Mouse (Mus musculus) forebrain, embryonic 10.5 days (tissue): ENCODE measurements around the gene Pax7. TPM values are rescaled to one million over a fixed set of nuclear protein-coding genes. Genes with fewer than 3 reads are reported as not detected.
A peak's percentile ranks its signal among the peaks of the same experiment; 100 is the strongest.

Experiments used
- DNase-seq: peaks from one replicate; pipeline ENCODE4 v3.0.0-alpha.2; 2017; ENCODE audit warnings: low spot score; ENCODE audit errors: extremely low spot score
- H3K27ac ChIP-seq: fragments of 300-500 bp; sonication (generic); 2 replicates; pipeline ENCODE4 v1.5.1; 2016; ENCODE audit warnings: mild to moderate bottlenecking
- H3K27me3 ChIP-seq: fragments of 300-500 bp; sonication (generic); 2 replicates; pipeline ENCODE4 v1.6.1; 2016; ENCODE audit warnings: mild to moderate bottlenecking; ENCODE audit not compliant: poor library complexity, severe bottlenecking
- H3K36me3 ChIP-seq: fragments of 300-500 bp; sonication (generic); replicated peaks from 2 replicates; pipeline ENCODE4 v1.6.1; 2016; ENCODE audit warnings: mild to moderate bottlenecking, moderate library complexity
- H3K4me1 ChIP-seq: fragments of 300-500 bp; sonication (generic); 2 replicates; pipeline ENCODE4 v1.6.1; 2016
- H3K4me3 ChIP-seq: fragments of 300-500 bp; sonication (generic); 2 replicates; pipeline ENCODE4 v1.5.1; 2016; ENCODE audit warnings: mild to moderate bottlenecking, moderate library complexity
- H3K9me3 ChIP-seq: fragments of 300-500 bp; sonication (generic); 2 replicates; pipeline ENCODE4 v1.6.1; 2016; ENCODE audit warnings: mild to moderate bottlenecking, moderate library complexity
- WGBS: fragments of 180-500 bp; shearing (Covaris S2); methylation state at CpG from one replicate; pipeline ENCODE4 v1.1.7; 2016; 5-methylcytosine and 5-hydroxymethylcytosine counted together
- polyA plus RNA-seq: library from polyadenylated mRNA; unstranded; fragments of >200 nt; fragmentation: Nextera tagmentation; extraction: Ambion mirVana; gene quantifications from 2 replicates; pipeline ENCODE4 v1.2.1, GENCODE M21; 2016

Gene Pax7
- polyA plus RNA-seq, 1 experiment from 2014 or later, result 2.4 TPM

DNA sequence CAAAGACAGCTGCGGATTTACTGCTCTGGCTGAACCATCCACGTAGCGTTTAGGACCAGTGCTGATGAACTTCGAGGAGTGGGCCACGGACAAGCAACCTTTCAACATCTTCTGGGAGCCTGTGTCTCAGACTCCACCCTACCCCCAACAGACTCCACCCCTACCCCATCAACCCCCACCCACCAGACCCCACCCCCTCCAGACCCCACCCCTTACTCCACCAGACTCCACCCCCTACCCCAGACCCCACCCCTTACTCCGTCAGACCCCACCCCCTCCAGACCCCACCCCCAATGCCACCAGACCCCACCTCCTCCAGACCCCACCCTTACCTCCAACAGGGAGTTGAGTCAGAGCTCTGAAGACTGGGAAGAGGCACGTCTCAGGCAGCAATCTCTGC, 10.1 kb upstream of the Pax7 start:
- Histone ChIP-seq H3K36me3 (no peaks in the 10 kb centered on the region), H3K4me1 (peaks cover 19% of the 10 kb centered on the region), H3K9me3 (peaks cover 7% of the 10 kb centered on the region; the same call in 1 of the 2 replicates), H3K27ac (no peak overlapping the region), H3K27me3 (peaks cover 98% of the 10 kb centered on the region), H3K4me3 (no peak overlapping the region)
- 18% methylated on average over 7 of the region's 7 CpGs for WGBS
- no peak for DNase-seq

DNA sequence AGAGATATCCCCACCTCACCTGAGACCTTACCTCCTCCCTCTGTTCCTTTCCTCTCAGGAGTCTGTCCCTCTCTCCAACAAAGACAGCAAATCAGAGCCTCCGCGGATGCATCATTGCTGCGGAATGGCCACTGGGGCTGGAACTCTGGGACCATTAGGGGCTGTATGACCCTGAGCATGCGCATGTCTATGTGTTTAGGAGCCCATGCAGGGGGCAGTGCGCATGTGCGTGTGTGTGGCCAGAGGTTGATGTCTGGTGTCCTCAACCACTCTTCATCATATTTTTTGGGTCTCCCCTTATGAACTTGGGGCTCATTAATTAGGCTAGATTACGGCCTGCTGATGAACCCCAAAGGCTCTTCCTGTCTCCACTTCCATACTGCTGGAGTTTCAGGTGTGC, 9.6 kb upstream of the Pax7 start:
- H3K36me3 ChIP-seq, result no peaks in the 10 kb centered on the region
- peaks cover 7% of the 10 kb centered on the region; the same call in 1 of the 2 replicates for H3K9me3 ChIP-seq
- H3K27me3 ChIP-seq, result peaks cover 98% of the 10 kb centered on the region
- H3K4me3 ChIP-seq, result no peak overlapping the region
- no peak overlapping the region for H3K27ac ChIP-seq
- no peak for DNase-seq
- 73% methylated on average over 7 of the region's 7 CpGs for whole genome bisulfite sequencing
- peaks cover 24% of the 10 kb centered on the region for H3K4me1 ChIP-seq

DNA sequence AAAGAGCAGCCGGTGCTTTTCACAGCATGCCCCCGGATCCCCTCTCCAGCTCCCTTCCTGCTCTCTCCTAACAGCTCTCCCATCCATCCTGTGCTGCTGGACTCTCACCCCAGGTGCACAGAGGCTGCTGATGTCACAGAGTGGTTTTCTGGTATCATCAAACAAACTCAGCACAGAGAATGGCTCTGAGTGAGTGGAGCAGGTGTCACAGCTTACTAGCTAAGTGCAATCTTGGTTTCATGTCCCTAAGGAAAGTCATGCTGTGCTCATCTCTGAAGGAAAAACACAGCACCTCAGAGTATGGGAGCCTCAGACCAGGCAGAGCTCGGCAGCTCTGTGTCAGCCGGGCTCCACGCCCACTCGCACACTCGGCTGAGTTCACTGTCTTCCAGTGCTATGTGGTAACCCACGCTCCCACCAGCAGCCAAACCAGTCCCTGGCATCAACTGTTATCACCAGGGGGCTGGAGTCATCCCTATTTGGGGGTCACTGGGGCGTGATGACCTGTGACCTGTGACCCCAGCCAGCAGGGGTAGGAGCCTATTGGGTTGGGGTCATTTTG, 7.7 kb upstream of the Pax7 start:
- Histone ChIP-seq H3K36me3 (no peaks in the 10 kb centered on the region), H3K9me3 (peaks cover 7% of the 10 kb centered on the region; the same call in 1 of the 2 replicates), H3K4me3 (no peak overlapping the region), H3K27me3 (peaks cover 100% of the 10 kb centered on the region), H3K4me1 (peaks cover 43% of the 10 kb centered on the region), H3K27ac (no peak overlapping the region)
- WGBS, result 32% methylated on average over 9 of the region's 9 CpGs
- DNase-seq, result no peak

DNA sequence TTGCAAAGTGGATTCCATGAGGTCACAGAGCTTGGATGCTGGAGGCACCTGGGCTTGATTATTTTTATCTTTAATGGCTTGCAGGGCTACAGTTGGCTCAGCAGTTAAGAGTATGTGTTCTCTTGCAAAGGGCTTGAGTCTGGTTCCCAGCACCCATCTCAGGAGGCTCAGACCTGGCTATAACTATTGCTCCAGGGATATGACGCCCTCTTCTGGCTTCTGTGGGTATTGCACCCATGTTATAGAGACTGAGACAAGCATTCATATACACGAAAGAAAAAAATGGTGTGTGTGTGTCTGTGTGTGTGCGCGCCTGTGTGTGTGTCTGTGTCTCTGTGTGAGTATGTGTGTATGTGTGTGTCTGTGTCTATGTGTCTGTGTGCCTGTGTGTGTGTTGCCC, 7.1 kb upstream of the Pax7 start:
- Histone ChIP-seq H3K4me3 (no peak overlapping the region), H3K4me1 (peaks cover 49% of the 10 kb centered on the region), H3K9me3 (peaks cover 7% of the 10 kb centered on the region; the same call in 1 of the 2 replicates), H3K27me3 (peaks cover 100% of the 10 kb centered on the region), H3K36me3 (no peaks in the 10 kb centered on the region), H3K27ac (no peak overlapping the region)
- DNase-seq, result no peak
- WGBS, result 75% methylated on average over 4 of the region's 4 CpGs

- H3K27ac ChIP-seq, result peak overlapping the region; percentile 75
- peaks cover 100% of the 10 kb centered on the region for H3K27me3 ChIP-seq
- 0 out of 2 replicates have a peak, but pooled peaks cover 7% of the 10 kb centered on the region for H3K9me3 ChIP-seq
- H3K4me3 ChIP-seq, result peak overlapping the region; percentile 36; the same call in 1 of the 2 replicates
- WGBS, result 3% methylated on average over 5 of the region's 5 CpGs
- no peaks in the 10 kb centered on the region for H3K36me3 ChIP-seq
- no peak for DNase-seq
- peaks cover 82% of the 10 kb centered on the region for H3K4me1 ChIP-seq
Measured at GRCm38 (mm10) chr4:139836681-139837080, 3.4 kb upstream of the Pax7 start.

GRCm38 (mm10) chr4:139836196-139836595, 2.9 kb upstream of the Pax7 start:
- peak overlapping the region; percentile 75 for H3K27ac ChIP-seq
- 0 out of 2 replicates have a peak, but pooled peaks cover 7% of the 10 kb centered on the region for H3K9me3 ChIP-seq
- no peaks in the 10 kb centered on the region for H3K36me3 ChIP-seq
- H3K4me3 ChIP-seq, result peak overlapping the region; percentile 36
- peaks cover 100% of the 10 kb centered on the region for H3K27me3 ChIP-seq
- 1% methylated on average over 8 of the region's 8 CpGs for WGBS
- DNase-seq, result no peak
- H3K4me1 ChIP-seq, result peaks cover 83% of the 10 kb centered on the region

GRCm38 (mm10) chr4:139833817-139834401, 581 bp upstream of the Pax7 start:
- no peaks in the 10 kb centered on the region for H3K9me3 ChIP-seq
- peak overlapping the region; percentile 55 for H3K4me3 ChIP-seq
- H3K36me3 ChIP-seq, result no peaks in the 10 kb centered on the region
- H3K27ac ChIP-seq, result peak overlapping the region; percentile 22; the same call in 1 of the 2 replicates
- DNase-seq, result no peak
- peaks cover 100% of the 10 kb centered on the region for H3K27me3 ChIP-seq
- WGBS, result 1% methylated on average over 17 of the region's 17 CpGs
- H3K4me1 ChIP-seq, result peaks cover 93% of the 10 kb centered on the region

GRCm38 (mm10) chr4:139832281-139833035, 870 bp downstream of the Pax7 start:
- no peak for DNase-seq
- no peaks in the 10 kb centered on the region for H3K9me3 ChIP-seq
- H3K27ac ChIP-seq, result peak overlapping the region; percentile 84
- WGBS, result under 1% methylated on average over 55 of the region's 55 CpGs
- H3K4me1 ChIP-seq, result peaks cover 93% of the 10 kb centered on the region
- H3K36me3 ChIP-seq, result no peaks in the 10 kb centered on the region
- peaks cover 100% of the 10 kb centered on the region for H3K27me3 ChIP-seq
- H3K4me3 ChIP-seq, result peak overlapping the region; percentile 55

GRCm38 (mm10) chr4:139831501-139832230, 1.7 kb downstream of the Pax7 start:
- H3K9me3 ChIP-seq, result no peaks in the 10 kb centered on the region
- H3K4me3 ChIP-seq, result peak overlapping the region; percentile 55
- no peaks in the 10 kb centered on the region for H3K36me3 ChIP-seq
- peaks cover 100% of the 10 kb centered on the region for H3K27me3 ChIP-seq
- peak overlapping the region; percentile 78 for H3K27ac ChIP-seq
- under 1% methylated on average over 57 of the region's 57 CpGs for WGBS
- peaks cover 91% of the 10 kb centered on the region for H3K4me1 ChIP-seq
- peak; percentile 62 for DNase-seq

DNA sequence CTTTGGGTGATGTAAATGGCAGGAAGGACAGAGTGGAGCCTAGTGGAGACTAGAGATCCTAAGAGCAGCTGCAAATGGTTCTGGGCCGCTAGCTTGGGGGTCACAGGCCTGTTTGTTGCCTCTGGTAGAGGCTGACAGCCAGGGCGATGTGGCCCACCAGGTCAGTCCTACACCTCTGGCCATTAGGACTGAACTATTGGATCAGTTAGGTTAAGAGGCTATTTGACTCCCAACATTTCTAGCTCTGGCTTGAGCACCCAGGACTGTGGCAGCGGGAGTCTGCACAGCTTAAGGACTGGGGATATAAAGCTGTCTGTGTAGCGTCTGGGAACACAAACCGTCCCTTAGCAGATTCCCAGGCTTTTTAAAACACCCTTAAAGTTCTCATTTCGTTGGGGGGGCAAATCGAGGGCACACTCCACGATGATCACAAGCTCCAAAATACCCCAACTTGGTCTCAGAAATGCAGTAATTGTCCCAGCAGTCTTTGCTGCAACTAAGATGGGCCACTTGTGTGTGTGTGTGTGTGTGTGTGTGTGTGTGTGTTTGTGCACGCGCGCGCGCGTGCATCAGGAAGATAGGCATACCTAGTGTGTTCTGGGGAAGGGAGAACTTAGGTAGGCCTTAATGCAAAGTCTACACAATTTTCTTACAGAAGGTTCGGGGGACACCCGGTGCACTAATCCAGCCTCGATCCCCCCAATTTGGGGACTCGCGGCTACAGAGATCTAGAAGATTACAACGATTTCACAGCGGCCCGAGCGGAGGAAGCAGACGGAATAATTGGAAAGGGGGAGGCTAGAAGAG, 2.5 kb downstream of the Pax7 start:
- Histone ChIP-seq H3K4me3 (peak overlapping the region; percentile 55), H3K27me3 (peaks cover 100% of the 10 kb centered on the region), H3K4me1 (peaks cover 90% of the 10 kb centered on the region), H3K36me3 (no peaks in the 10 kb centered on the region), H3K27ac (peak overlapping the region; percentile 78; the same call in 1 of the 2 replicates), H3K9me3 (no peaks in the 10 kb centered on the region)
- DNase-seq, result no peak
- under 1% methylated on average over 24 of the region's 24 CpGs for WGBS

DNA sequence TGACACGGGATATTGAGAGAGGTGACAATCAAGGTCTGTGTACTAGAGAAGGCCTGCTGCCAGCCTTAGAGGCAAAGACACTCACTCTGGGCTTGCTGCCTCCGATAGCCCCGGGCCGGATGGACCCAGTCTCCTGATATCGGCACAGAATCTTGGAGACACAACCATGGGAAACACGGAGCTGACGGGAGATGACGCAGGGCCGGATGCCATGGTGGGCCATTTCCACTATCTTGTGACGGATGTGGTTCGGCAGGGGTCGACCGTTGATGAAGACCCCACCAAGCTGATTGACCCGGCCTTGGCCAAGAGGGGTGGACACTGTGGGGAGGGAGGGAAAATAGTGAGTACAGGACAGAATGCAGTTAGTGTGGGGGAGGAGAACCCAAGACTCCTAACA, 3.3 kb downstream of the Pax7 start:
- Histone ChIP-seq H3K9me3 (no peaks in the 10 kb centered on the region), H3K27me3 (peaks cover 100% of the 10 kb centered on the region), H3K27ac (peak overlapping the region; percentile 78; the same call in 1 of the 2 replicates), H3K4me1 (peaks cover 90% of the 10 kb centered on the region), H3K4me3 (peak overlapping the region; percentile 55), H3K36me3 (no peaks in the 10 kb centered on the region)
- 3% methylated on average over 14 of the region's 14 CpGs for WGBS
- no peak for DNase-seq
